Mouse (Mus musculus) lung, embryonic 15.5 days (tissue): ENCODE measurements at regions not wholly inside any gene's neighbourhood (a gene's known extent, or its start where the extent isn't known, plus 50 kb on each side); places are given as distances from the start of the nearest gene placed in this dataset.

Experiments used
- ATAC-seq: fragments of 200-750 bp; cut with Nextera tagmentation; 2 replicates; pipeline ENCODE4 v1.8.0; 2017; ENCODE audit warnings: moderate number of reproducible peaks, borderline replicate concordance; ENCODE audit not compliant: low FRiP score, low TSS enrichment; ENCODE audit errors: extremely low read depth
- H3K27ac ChIP-seq: fragments of 300-500 bp; sonication (generic); 2 replicates; pipeline ENCODE4 v1.5.1; 2015; ENCODE audit warnings: moderate library complexity, mild to moderate bottlenecking, inconsistent platforms
- H3K27me3 ChIP-seq: fragments of 300-500 bp; sonication (generic); 2 replicates; pipeline ENCODE4 v1.6.1; 2015; ENCODE audit warnings: inconsistent platforms
- H3K36me3 ChIP-seq: fragments of 300-500 bp; sonication (generic); 2 replicates; pipeline ENCODE4 v1.6.1; 2015; ENCODE audit warnings: inconsistent platforms
- H3K4me1 ChIP-seq: fragments of 300-500 bp; sonication (generic); 2 replicates; pipeline ENCODE4 v1.6.1; 2015; ENCODE audit warnings: inconsistent platforms
- H3K4me2 ChIP-seq: fragments of 300-500 bp; sonication (generic); 2 replicates; pipeline ENCODE4 v1.6.1; 2015; ENCODE audit warnings: inconsistent platforms, mild to moderate bottlenecking, moderate library complexity
- H3K4me3 ChIP-seq: fragments of 300-500 bp; sonication (generic); 2 replicates; pipeline ENCODE4 v1.5.1; 2015; ENCODE audit warnings: mild to moderate bottlenecking, inconsistent platforms
- H3K9ac ChIP-seq: fragments of 300-500 bp; sonication (generic); 2 replicates; pipeline ENCODE4 v1.6.1; 2015; ENCODE audit warnings: inconsistent platforms
- H3K9me3 ChIP-seq: fragments of 300-500 bp; sonication (generic); 2 replicates; pipeline ENCODE4 v1.6.1; 2016; ENCODE audit warnings: inconsistent platforms
- WGBS: fragments of 180-500 bp; shearing (Covaris S2); methylation state at CpG from one replicate; pipeline ENCODE4 v1.1.7; 2015; 5-methylcytosine and 5-hydroxymethylcytosine counted together

DNA sequence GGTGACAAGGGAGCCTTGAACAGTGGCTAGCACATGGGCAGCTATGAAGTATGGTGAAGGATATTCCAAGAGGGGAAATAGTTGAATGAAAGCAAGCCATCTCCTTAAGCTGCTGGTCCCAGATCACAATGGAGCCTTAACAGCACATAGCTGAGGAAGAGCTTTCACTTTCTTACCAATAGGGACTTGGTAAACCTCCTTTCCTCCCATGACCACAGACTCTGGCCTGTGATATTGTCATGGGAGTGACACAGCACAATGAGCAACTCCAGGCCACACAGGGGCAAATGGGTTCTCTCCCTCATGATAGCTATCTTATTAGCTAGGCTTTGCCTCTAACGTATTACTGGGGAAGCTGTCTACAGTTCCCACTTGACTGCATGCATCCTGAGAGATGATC is 113.5 kb upstream of the Snx19 start:
- Histone ChIP-seq H3K9ac (no peak overlapping the region), H3K27me3 (no peaks in the 10 kb centered on the region; the same call in 1 of the 2 replicates), H3K4me1 (no peaks in the 10 kb centered on the region; the same call in 1 of the 2 replicates), H3K9me3 (no peaks in the 10 kb centered on the region), H3K36me3 (no peaks in the 10 kb centered on the region), H3K27ac (no peak overlapping the region), H3K4me3 (no peak overlapping the region), H3K4me2 (no peak overlapping the region)
- 97% methylated on average over 1 of the region's 1 CpGs for WGBS
- ATAC-seq = no peak

DNA sequence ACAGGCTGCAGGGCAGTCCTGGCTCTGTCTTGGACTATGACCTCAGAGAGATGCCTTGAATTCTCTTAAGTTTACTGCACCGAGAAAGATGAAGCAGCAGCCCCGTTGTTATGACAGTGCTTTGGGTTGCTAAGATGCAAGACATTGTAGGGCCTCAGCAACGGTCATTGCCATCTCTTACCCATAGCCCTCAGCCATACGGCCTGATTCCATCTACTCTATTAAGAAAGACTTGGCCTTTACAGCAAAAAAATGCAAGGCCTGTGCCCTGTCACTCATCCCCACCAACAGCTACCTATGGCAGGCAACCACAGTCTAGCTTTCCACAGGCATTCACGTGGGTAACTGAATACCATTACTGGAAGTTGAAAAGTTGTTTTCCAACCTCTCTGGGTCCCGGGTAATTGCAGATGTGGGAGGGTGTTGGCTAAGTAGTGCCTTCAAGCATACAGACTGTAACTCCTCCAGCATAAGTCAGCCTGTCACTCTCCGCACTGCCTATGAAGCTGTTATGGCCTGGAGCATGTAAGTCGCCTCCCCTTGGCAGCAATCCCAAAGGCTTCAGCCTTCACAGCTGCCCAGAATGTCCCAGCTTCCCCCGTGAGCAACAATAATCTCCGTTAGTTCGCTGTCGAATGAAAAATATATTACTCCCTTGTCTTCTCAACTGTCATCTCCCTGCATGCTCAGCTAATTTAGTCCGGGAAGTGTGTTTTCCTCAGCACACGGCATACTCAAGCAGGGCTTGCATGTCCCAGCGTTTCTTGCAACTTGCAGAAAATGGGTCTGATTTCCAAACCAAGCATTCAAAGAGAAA is 112.3 kb upstream of the Snx19 start:
- H3K27ac ChIP-seq = 0 out of 2 replicates have a peak overlapping the region, but pooled peaks have one; percentile 9
- no peaks in the 10 kb centered on the region for H3K9me3 ChIP-seq
- H3K4me2 ChIP-seq = peak overlapping the region; percentile 44
- WGBS = 40% methylated on average over 15 of the region's 15 CpGs
- no peaks in the 10 kb centered on the region for H3K36me3 ChIP-seq
- H3K27me3 ChIP-seq = no peaks in the 10 kb centered on the region; the same call in 1 of the 2 replicates
- ATAC-seq = peak; percentile 94
- H3K9ac ChIP-seq = no peak overlapping the region
- no peak overlapping the region for H3K4me3 ChIP-seq
- no peaks in the 10 kb centered on the region; the same call in 1 of the 2 replicates for H3K4me1 ChIP-seq

DNA sequence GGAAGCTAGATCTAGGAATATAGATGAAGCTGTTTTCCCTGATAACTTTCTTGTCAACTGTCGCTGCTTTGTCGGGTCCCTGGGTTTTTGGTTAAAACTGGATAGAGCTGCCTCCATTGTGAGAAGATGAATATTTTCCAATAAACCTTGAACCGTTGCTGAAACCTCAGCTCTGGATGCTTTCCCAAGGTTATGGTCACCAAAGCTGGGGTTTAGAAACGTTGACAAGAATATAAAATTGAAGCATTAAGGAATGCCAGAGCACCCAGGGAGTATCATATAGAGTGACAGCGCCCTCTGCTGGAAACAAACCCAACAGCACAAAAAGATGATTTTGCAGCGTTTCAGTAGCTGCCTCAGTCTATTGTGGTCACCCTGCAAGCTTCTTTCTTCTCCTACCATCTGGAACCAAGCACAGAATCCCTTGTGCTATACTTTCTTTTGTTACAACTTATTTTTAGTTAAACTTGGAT is 111.7 kb upstream of the Snx19 start:
- Histone ChIP-seq H3K27me3 (no peaks in the 10 kb centered on the region; the same call in 1 of the 2 replicates), H3K27ac (0 out of 2 replicates have a peak overlapping the region, but pooled peaks have one; percentile 9), H3K9ac (no peak overlapping the region), H3K9me3 (no peaks in the 10 kb centered on the region), H3K4me3 (no peak overlapping the region), H3K4me1 (no peaks in the 10 kb centered on the region; the same call in 1 of the 2 replicates), H3K36me3 (no peaks in the 10 kb centered on the region), H3K4me2 (peak overlapping the region; percentile 44)
- WGBS = 28% methylated on average over 6 of the region's 6 CpGs
- ATAC-seq = no peak

DNA sequence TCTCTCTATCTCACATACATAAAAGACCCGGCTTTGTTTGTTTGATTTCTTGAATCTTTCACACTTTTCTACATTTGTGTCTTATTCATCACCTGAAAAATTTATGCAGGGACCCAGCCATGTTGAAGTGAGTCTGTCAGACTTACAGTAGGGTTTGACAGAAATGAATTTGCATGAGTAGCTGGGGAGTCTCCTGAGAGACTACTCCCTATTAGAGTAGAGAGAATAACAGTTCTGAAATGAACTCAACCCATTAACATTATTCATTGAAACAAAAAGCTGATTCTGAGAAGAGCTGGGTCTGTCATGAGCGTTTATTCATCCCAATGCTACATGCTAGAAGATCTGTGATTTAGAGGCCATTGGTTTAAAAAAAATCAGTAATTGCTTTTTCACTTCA is 82.0 kb upstream of the Snx19 start:
- WGBS = 70% methylated on average over 2 of the region's 2 CpGs
- H3K27ac ChIP-seq = no peak overlapping the region
- no peak overlapping the region for H3K9ac ChIP-seq
- no peaks in the 10 kb centered on the region for H3K27me3 ChIP-seq
- no peaks in the 10 kb centered on the region for H3K36me3 ChIP-seq
- no peaks in the 10 kb centered on the region for H3K4me1 ChIP-seq
- ATAC-seq = no peak
- no peak overlapping the region for H3K4me3 ChIP-seq
- no peak overlapping the region for H3K4me2 ChIP-seq
- no peaks in the 10 kb centered on the region for H3K9me3 ChIP-seq

DNA sequence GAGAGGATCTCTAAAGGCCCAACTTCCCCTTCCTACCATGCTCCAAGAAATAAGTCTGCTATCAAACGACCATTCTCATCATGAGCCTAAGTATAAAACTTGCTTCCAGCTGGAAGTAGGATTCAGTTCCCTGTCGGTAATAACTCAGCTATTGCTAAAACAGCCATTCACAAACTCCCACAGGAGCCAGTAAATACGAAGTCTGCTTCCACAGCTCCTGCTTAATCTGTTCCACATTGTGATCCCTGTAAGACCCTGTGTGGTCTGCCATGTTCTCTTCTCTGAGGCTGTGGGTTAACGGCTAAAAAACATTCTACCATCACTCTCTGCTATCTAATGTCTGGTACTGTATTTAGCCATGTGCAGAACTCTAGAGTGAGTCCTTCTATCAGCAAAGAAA is 72.9 kb upstream of the Snx19 start:
- H3K36me3 ChIP-seq = no peaks in the 10 kb centered on the region
- no peaks in the 10 kb centered on the region for H3K9me3 ChIP-seq
- no peaks in the 10 kb centered on the region for H3K4me1 ChIP-seq
- 78% methylated on average over 4 of the region's 4 CpGs for WGBS
- ATAC-seq = no peak
- H3K27me3 ChIP-seq = no peaks in the 10 kb centered on the region
- H3K4me3 ChIP-seq = no peak overlapping the region
- H3K27ac ChIP-seq = no peak overlapping the region
- no peak overlapping the region for H3K9ac ChIP-seq
- H3K4me2 ChIP-seq = no peak overlapping the region

DNA sequence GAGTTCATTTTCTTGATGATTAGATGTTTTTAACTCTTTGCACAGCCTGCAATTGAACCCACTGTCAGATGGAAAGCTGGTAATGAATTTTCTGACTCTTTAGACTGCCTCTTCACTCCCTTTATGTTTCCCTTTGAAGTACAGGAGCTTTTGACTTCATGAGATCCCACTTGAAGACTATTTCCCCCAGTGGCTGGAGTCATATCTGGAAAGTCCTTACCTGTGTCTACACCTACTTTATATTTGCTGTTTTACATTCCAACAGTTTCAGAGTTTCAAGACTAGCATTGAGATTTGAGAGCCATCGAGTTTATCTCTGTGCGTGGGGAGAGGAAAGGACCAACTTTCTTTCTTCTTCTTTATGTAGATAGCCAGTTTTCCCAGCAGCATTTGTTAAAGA is 71.3 kb upstream of the Snx19 start:
- no peak overlapping the region for H3K4me2 ChIP-seq
- ATAC-seq = peak; percentile 52
- no peak overlapping the region for H3K4me3 ChIP-seq
- WGBS = 63% methylated on average over 2 of the region's 2 CpGs
- H3K4me1 ChIP-seq = no peaks in the 10 kb centered on the region
- H3K9ac ChIP-seq = no peak overlapping the region
- no peaks in the 10 kb centered on the region for H3K36me3 ChIP-seq
- peak overlapping the region; percentile 53; the same call in 1 of the 2 replicates for H3K27ac ChIP-seq
- H3K27me3 ChIP-seq = no peaks in the 10 kb centered on the region
- H3K9me3 ChIP-seq = no peaks in the 10 kb centered on the region

DNA sequence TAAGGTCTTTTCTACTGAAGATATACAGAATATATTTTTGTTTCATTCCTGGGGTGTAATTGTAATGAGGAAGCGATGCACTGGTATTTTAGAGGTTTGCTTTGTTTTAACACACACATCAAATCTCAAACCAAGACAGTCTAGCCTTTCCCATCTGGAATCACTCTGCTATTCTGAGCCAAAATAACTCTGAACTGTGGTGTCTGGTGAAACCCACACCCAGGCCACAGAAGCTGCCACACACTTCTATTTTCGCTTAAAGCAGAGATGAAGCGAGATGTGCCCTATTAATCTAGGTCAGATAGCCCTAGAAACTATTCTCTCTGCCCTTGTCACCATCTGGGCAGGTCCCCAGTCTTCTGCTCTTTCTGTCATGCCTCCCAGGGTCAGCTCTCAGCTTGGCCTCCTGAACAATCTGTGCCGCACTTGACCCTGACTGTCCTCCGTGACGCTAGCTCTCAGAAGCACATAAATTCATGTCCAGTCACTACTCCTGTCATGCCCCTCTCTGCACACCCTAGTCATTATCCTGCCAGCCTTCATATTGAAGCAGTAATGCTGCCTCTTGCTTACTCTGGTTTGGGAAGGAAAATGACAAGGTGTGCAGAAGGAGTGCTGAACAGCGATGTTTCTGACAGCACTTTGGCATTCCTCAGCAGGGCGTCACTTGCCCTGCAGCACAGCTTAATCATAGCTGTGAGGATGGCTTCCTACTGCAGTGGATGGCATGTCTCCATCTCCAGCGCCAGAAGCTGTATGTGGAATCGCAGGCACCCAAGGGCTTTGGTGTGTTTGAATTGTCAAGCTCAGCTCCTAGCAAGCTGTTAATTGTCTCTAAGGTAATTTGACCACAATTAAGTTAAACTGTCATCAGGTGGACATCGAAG is 57.1 kb upstream of the Snx19 start:
- Histone ChIP-seq H3K9me3 (no peaks in the 10 kb centered on the region), H3K9ac (no peak overlapping the region), H3K27me3 (no peaks in the 10 kb centered on the region), H3K27ac (no peak overlapping the region), H3K4me1 (no peaks in the 10 kb centered on the region), H3K4me3 (no peak overlapping the region), H3K36me3 (no peaks in the 10 kb centered on the region), H3K4me2 (no peak overlapping the region)
- 48% methylated on average over 11 of the region's 11 CpGs for WGBS
- no peak for ATAC-seq

DNA sequence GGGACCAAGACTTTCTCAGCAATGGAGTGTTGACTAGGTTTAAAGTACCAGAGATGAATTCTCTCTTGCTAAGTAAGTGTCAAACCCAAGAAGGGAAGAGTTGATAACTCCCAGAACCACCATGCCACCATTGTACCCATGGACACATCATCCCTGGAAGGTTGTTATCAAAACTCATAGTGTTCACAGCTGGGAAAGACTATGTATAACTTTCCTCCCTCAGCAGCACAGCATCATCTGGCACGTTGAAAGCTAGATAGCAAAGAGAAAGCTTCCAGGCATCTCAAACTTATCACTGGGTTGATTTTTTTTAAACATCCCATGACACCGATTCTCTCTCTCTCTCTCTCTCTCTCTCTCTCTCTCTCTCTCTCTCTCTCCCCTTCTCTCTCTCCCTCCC is 56.1 kb upstream of the Snx19 start:
- no peak overlapping the region for H3K27ac ChIP-seq
- 38% methylated on average over 2 of the region's 2 CpGs for WGBS
- ATAC-seq = no peak

DNA sequence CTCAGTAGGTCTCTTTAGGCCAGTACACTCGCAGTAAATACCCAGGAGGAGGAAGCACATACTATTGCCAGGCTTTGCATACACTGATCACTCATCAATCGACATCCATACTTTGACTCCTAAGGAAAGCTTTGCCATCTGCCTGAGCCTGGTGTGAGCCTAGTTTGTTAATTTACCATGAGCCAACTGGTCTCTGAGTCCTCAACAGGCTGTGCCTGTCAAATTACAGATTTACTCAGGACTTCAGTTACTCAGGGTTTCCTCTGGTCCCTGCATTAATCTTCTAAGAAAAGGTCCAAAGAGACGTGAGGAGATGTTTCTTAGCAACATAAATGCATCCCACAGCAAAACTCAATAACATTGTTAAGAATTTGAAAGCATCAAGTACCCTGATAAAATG is 50.0 kb upstream of the Snx19 start:
- Histone ChIP-seq H3K27me3 (no peaks in the 10 kb centered on the region), H3K4me1 (no peaks in the 10 kb centered on the region), H3K9ac (no peak overlapping the region), H3K4me2 (no peak overlapping the region), H3K4me3 (no peak overlapping the region), H3K9me3 (no peaks in the 10 kb centered on the region), H3K27ac (no peak overlapping the region), H3K36me3 (no peaks in the 10 kb centered on the region)
- ATAC-seq = no peak
- 64% methylated on average over 3 of the region's 3 CpGs for WGBS

More for the DNA sequence above, 56.1 kb upstream of the Snx19 start:
- Histone ChIP-seq H3K4me1 (no peaks in the 10 kb centered on the region), H3K4me2 (no peak overlapping the region), H3K4me3 (no peak overlapping the region), H3K36me3 (no peaks in the 10 kb centered on the region), H3K9me3 (no peaks in the 10 kb centered on the region), H3K27me3 (no peaks in the 10 kb centered on the region), H3K9ac (no peak overlapping the region)
